Mouse (Mus musculus) spleen, postnatal 4 days (tissue): ENCODE results near the gene Gm8232.
"Not testable (repeated sequence)": the region's sequence is repeated elsewhere in the genome, so short reads cannot be mapped to it uniquely, and the experiment has no call there.

Experiments
- DNase-seq, 2 experiments: peaks; one replicate each; pipeline ENCODE4 v3.0.0; 2022; ENCODE audit warnings: low spot score in 2 of 2

Gm8232 gene

GRCm38 (mm10) chr14:44433335-44433734 is at the start of gene Gm8232:
Gm8232 (plus strand) TSS chr14:44433635.
- not testable (repeated sequence) for DNase-seq

GRCm38 (mm10) chr14:44384233-44384632 is 49.2 kb upstream of the Gm8232 start:
- DNase-seq = not testable (repeated sequence)

GRCm38 (mm10) chr14:44410588-44410987 is 22.8 kb upstream of the Gm8232 start, which contains the start of gene Gm3371:
Gm3371 (minus strand) TSS chr14:44410688.
- DNase-seq = not testable (repeated sequence)
